Mouse (Mus musculus) splenic B cell, adult 2 months (primary cell): ENCODE data around the gene Vgll4.
A peak's percentile ranks its signal among the peaks of the same experiment; 100 is the strongest.

ENCODE experiments used
- DNase-seq: peaks from one replicate; pipeline ENCODE4 v3.0.0-alpha.2; 2011; ENCODE audit warnings: low read depth, low spot score
- H3K27me3 ChIP-seq: 2 replicates; pipeline ENCODE4 v1.6.1; 2012; ENCODE audit warnings: mild to moderate bottlenecking, low read length, moderate library complexity, mixed read lengths; ENCODE audit not compliant: control insufficient read depth, poor library complexity, insufficient read depth, severe bottlenecking
- H3K36me3 ChIP-seq: 2 replicates; pipeline ENCODE4 v1.6.1; 2012; ENCODE audit warnings: mild to moderate bottlenecking, low read length, moderate library complexity, mixed read lengths; ENCODE audit not compliant: control insufficient read depth, poor library complexity, insufficient read depth, severe bottlenecking

Gene Vgll4

DNA sequence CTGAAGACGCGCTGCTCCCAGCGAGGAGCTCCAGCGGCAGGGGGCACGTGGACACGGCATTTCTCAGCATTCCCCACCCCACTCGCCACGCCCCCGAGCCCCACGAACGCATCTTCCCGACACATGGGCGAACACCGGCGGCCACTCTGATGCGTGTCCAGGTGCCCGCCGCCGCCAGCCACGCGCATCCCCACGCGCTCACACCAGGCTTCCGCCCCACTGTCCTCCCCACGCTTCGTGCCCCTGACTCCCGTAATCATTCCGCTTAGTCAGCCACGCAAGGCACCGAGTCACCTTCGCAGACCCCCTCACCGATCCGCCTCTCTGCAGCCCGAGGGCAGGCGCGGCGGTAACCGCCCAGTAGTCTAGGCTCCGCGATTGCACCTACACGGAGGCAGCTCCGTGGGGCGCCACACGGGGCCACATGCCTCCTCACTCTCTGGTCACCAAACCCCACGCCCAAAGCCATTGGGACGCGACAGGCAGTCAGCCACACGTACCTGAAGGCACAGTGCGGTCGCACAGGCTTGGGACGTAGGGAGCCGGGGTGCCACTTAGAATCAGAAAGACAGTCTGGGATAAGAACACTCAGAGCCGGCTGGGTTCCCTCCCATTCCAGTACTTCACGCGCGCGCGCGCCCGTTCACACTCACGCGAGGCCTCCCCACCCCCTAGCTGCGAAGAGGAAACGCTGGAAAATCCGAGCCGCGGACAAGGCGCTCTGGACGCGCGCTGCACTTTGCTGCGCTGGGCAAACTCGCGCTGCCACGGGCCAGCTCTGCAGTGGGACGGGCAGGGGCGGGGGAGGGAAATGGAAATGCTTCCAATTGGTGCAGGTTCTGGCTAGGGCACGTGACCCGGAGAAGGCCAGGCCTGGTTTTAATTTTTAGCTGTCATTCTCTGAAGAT lies at the start of gene Vgll4:
Gene Vgll4, minus strand, starts transcription at position 782 of the 908 bp plus-strand sequence.
- H3K36me3 ChIP-seq = no peaks in the 10 kb centered on the region
- no peaks in the 10 kb centered on the region for H3K27me3 ChIP-seq
- DNase-seq = peak; percentile 43

DNA sequence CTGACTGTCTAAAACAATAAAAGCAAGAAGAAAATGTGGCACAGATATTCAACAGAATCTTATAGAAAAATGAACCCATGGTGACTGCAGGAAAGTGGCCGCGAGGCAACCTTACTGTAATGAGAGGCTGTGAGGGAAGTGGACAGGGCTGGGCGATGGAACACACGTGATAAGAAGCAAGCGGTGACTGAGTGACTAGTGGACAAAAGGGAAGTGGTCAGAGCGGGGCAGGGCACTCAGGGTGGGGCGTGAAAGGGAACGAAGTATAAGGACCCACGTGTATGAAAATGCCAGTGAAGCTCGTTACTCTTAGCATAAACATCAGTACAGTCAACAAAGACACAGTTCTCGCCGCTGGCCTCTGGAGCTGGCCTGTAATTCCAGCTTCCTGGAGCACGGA lies 45.7 kb upstream of the Vgll4 start:
- Histone ChIP-seq H3K36me3 (peaks cover 3% of the 10 kb centered on the region), H3K27me3 (no peaks in the 10 kb centered on the region)
- DNase-seq = no peak

DNA sequence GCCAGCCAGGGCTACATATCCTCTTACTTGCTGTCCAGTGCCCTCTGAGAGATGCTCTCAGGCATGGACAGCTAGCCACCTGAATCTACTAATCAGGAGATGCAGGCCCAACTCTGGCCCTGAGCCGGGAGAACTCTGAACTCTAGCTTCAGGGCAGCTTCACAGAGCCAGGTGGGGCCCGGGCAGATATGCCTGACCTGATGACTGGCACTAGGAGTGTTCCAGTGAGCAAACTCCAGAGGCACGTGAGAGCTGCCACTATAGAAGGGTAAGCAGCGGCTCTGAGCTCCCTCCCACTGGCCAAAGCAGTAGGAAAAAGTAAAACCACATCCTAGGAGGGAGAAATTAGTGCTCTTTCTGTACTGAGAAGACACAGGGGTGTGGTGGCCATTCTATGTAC lies 43.8 kb upstream of the Vgll4 start:
- Histone ChIP-seq H3K36me3 (peaks cover 3% of the 10 kb centered on the region), H3K27me3 (no peaks in the 10 kb centered on the region)
- DNase-seq = no peak

DNA sequence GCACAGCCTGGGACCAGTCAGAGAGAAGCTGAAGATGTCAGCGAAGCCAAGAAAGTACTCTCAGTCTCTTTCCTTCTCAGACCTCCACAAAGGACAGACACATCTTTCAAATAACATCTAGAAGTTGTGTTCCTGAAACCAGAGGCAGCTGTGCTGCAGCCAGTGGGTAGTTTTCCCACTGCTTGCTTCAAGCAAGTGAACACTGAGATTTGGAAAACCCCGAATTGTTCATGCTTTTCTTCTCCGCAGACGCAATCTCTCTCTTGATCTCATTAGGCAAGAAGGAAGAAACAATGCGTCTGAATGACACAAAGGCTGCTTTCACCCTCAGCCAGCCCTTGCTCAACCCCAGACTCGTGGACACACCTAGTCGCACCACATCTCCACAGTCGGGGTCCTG lies 42.0 kb upstream of the Vgll4 start:
- DNase-seq = no peak
- Histone ChIP-seq H3K36me3 (peaks cover 3% of the 10 kb centered on the region), H3K27me3 (no peaks in the 10 kb centered on the region)

DNA sequence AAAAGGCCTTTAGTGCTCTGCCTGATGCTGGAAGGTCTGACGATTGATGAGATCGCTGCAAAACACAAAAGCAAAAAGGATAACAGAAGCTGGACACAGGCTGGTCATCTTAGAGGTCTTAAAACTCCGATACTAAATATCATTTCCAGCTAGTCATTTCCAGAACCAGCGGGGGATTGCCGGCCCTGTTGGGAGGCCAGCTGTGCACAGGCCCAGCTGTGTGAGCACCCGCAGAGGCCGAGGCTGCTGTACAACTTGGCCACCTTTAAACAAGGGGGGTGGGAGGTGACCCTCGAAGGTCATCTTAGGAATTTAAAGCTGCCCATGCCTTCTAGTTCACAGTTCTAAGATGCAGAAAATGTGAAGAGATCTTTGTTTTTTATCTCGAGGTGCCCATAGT lies 41.0 kb upstream of the Vgll4 start:
- DNase-seq = no peak
- Histone ChIP-seq H3K36me3 (peaks cover 3% of the 10 kb centered on the region), H3K27me3 (no peaks in the 10 kb centered on the region)

DNA sequence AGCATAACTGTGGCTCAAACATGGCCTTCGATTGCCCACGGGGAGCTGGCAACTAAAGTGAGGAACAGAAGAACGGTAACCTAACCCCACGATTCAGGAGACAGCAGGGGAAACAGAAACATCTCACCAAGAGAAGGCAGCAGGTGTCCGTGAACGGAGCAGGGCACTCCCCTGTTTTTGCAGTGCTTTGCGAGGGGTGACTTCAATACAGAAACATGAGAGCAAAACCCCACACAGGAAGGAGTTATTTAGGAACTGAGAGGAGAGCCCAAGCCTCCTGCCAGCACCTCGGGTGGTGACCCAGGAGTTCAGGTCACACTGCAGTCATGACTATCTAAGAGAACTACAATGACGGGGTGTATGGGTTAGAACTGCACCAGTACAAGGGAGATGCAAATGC lies 40.5 kb upstream of the Vgll4 start:
- Histone ChIP-seq H3K27me3 (no peaks in the 10 kb centered on the region), H3K36me3 (peaks cover 3% of the 10 kb centered on the region)
- no peak for DNase-seq

DNA sequence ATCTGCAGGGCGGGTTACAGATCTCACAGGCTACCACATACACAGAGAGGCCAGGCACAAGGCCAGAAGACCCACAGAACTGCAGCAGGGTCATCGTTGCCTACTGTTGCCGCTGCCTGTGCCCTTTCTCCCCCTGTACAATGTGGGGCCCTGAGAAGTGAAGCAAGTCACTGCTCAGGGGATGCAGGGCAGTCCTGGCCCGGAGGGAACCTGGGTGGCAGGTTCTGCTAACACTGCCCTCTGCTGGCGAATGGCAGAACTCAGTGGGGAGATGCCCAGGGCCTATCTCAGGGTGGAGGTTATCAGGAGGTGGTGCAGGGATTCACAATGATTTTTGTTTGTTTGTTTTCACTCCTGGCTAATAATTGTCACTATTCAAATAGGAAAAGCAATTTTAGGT lies 37.9 kb upstream of the Vgll4 start:
- peaks cover 1% of the 10 kb centered on the region; the same call in 1 of the 2 replicates for H3K36me3 ChIP-seq
- DNase-seq = peak; percentile 82
- H3K27me3 ChIP-seq = no peaks in the 10 kb centered on the region

DNA sequence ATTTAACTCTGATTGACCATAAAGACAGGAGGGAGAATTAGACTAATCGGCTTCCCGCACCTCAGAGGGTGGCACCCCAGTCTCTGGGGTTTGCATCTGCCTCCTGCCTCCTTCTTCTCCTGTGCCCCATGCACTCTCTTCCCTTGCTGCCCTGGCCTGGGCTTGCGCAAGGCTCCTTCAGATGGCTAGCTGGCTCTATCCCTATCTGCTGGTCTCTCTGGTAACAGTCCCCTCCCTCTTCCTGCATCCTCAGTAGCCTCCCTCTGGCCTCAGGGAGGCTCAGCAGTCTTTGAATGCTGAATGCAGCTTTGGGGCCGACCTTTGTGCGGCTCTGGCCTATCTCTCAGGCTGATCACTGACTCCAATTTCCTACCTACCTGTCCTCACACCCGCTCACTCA lies 37.2 kb upstream of the Vgll4 start:
- Histone ChIP-seq H3K27me3 (no peaks in the 10 kb centered on the region), H3K36me3 (peaks cover 1% of the 10 kb centered on the region; the same call in 1 of the 2 replicates)
- no peak for DNase-seq

DNA sequence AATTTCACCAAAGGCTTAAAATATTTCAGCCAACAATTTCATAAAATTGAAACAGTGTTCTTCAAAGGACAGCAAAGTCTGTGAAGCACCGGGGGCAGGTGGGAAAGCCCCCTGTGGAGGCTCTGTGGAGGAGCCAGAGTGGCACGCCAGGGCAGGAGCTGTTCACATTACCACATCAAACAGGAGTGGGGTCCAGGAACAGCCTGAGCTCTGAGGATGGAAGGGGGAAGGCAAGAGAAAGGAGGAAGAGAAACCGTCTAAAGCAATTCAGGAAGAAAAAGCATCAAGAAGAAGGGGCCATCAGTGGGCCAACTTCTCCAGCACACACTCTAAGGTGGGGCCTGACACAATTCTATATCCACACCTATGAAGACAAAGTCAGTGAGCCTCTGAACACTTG lies 36.3 kb upstream of the Vgll4 start:
- no peak for DNase-seq
- H3K27me3 ChIP-seq = no peaks in the 10 kb centered on the region

DNA sequence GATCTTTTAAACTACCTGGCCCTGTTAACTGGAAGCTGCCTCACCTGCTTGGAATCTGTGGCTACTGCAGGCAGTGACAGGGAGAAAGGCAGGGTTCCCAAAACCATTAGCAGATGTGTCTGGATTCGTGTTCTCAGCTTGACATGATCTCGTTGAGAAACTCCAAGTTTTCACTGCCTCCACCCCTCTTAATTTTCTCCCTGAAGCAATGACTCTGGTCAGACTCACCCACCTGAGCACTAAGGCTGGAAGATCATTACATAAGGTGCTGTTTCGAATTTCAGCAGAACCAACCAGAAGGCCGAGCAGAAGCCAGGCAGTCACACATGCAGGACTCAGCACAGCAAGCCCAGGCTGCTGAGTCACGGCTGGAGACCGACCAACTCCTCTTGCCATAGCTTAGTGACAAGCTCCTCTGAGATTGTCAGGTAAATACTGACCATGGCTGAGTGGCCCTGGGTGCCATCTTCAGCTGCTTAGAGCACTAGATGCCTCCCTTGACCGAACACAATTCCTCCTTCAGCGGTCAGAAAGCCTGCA lies 35.6 kb upstream of the Vgll4 start:
- Histone ChIP-seq H3K27me3 (no peaks in the 10 kb centered on the region), H3K36me3 (no peaks in the 10 kb centered on the region; the same call in 1 of the 2 replicates)
- DNase-seq = no peak

More for the DNA sequence above, 36.3 kb upstream of the Vgll4 start:
- H3K36me3 ChIP-seq = peaks cover 1% of the 10 kb centered on the region; the same call in 1 of the 2 replicates

DNA sequence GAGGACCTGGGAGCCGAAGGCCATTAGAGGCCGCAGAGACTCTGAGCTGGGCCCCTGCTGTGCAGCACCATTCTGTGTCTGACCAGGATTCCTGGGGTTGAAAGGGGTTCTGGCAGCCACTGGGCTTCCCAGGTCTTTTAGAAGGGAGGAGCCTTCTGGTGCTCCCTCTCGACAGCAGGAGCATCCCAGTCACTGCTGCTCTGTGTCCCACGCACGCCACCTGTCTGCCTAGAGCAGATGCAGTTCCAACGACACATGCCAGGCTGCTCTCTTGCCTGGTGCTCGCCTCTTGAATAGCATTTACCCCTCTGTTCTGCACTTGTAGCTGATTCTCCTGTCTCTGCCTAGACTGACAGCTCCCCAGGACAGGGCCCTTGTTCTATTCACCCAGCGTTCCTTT lies 34.8 kb upstream of the Vgll4 start:
- no peaks in the 10 kb centered on the region; the same call in 1 of the 2 replicates for H3K36me3 ChIP-seq
- no peaks in the 10 kb centered on the region for H3K27me3 ChIP-seq
- DNase-seq = no peak

DNA sequence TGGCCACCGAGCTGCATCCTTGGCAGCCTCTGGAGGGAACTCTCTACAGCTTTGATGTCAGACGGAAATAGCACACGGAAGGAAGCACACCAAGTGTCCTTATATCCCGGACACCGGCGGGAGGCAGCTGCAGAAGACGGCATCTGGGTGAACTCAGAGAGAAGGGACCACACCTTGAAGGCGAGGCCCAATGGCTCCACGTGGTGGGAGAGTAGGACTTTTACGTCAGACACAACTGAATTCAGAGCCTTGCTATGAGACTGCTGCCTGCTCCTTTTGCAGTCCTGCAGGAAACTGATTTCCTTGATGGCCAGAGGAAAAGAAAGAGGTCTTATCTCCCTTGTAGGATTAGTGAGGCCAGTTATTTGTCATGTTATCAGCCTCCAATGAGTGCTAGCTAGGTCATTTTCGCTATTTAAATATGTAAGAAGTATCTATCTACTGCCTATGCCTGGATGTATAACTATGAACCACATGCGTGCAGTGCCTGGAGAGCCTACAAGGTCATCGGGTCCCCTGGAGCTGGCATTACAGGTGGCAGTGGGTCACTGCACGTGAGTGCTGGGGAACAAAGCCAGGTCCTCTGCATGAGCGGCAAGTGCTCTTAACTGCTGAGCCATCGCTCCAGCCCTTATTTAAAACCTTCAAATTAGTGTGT lies 28.7 kb upstream of the Vgll4 start:
- H3K27me3 ChIP-seq = no peaks in the 10 kb centered on the region

DNA sequence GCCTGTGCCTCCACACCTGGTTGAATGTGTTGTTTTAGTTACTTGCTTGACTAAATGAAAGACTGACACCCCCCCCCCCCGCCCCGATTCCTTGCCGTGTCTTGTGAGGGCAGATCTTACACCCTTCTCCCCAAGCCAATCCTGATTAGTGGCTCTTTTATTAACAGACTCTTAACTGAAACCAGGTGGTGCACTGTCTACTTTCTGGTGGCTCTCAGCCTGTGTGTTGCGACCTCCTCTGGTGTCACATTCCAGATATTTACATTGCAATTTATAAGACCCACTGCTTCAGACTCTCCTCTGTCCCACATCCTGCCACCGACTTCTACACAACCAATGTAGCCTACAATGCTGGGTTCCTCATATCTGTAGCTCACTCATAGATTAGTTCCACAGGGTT lies 27.7 kb upstream of the Vgll4 start:
- DNase-seq = no peak
- no peaks in the 10 kb centered on the region for H3K27me3 ChIP-seq
- H3K36me3 ChIP-seq = no peaks in the 10 kb centered on the region; the same call in 1 of the 2 replicates

More for the DNA sequence above, 28.7 kb upstream of the Vgll4 start:
- DNase-seq = no peak
- no peaks in the 10 kb centered on the region; the same call in 1 of the 2 replicates for H3K36me3 ChIP-seq

DNA sequence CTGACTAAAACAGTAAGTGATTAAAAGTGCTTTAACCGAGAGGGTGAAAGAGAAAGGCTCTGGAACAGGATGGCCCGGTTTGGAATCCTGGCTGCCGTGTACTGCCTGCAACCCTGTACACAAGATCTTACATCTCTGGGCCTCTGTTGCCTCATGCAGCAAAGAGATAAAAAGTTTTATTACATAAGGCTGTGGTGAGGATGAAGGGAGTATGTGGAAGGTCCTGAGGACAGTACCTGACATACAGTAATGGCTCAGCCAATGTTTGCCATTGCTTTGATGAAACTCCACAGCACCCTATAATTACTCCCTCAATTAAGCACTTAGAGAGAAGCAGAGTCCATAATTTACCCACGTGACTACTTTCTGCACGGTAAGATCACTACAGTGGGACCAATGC lies 27.1 kb upstream of the Vgll4 start:
- Histone ChIP-seq H3K27me3 (no peaks in the 10 kb centered on the region), H3K36me3 (no peaks in the 10 kb centered on the region; the same call in 1 of the 2 replicates)
- no peak for DNase-seq

DNA sequence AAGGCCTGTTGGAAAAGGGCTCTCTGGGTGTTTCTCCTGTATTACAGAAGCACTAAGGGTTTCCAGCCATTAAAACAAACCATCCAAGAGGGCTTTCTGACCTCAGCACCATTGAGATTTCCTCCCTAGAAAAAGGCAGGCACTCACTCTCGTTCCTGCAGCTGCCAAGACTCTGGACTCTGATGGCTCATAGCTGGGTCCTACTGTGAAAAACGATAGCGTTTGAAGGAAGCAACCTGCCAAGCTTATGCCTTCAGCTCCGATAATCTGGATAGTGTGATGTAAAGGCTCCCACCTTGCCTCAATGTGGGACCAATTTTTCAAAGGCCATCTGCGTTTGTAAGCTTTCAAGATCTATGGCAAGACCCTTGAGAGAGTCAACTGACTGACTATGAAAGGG lies 24.3 kb upstream of the Vgll4 start:
- H3K36me3 ChIP-seq = no peaks in the 10 kb centered on the region
- DNase-seq = no peak
- H3K27me3 ChIP-seq = no peaks in the 10 kb centered on the region
